Mouse (Mus musculus) right cerebral cortex, adult 18-20 months (tissue): ENCODE results near the gene Srrd.

ENCODE experiments used
- DNase-seq: peaks from one replicate; pipeline ENCODE4 v3.0.0; 2022; ENCODE audit warnings: mixed read lengths

Gene Srrd

DNA sequence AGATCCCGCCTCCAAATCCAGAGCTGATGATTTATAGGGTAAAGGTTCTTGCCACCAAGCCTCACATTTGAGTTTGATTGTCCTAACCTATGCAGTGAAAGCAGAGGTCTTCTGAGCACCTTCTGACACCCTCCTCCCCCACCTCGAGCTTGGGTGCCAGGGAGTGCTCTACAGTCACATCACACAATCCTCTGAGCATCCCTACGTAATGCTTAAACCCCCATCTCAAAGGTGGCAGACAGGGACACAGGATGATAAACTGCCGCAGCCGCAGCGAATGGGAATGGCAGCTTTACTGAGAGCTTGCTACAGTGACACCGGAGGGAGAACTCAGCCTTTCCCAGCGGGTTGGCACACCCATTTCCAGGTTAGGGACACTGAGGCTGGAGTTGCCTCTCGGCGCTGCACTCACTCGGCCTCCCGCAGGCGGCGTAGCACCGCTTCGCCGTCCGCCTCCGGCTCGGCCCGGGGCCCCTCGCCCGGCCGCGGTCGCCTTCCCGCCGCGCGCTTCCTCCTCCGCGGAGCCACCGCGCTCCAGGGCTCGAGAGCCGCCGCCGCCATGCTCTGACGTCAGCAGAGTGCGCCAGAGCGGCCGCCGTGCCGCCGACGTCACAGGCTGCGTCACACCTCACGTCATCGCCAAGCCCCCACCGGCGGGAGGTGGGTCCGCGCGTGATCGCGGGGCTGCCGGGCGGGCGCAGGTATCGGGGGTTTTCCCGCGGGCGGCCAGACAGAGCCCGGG, at the start of gene Srrd, which contains the start of gene Hps4:
Gene Srrd, minus strand, starts transcription at position 578 of the 742 bp plus-strand sequence.
Gene Hps4, plus strand, starts transcription at position 621 of the 742 bp plus-strand sequence.
- peak; percentile 92 for DNase-seq

GRCm38 (mm10) chr5:112391676-112392323, 49.0 kb upstream of the Srrd start:
- no peak for DNase-seq

GRCm38 (mm10) chr5:112391002-112391401, 48.2 kb upstream of the Srrd start:
- no peak for DNase-seq

GRCm38 (mm10) chr5:112389352-112389751, 46.5 kb upstream of the Srrd start:
- DNase-seq: peak; percentile 67

- no peak for DNase-seq
These were observed 43.1 kb upstream of the Srrd start for GRCm38 (mm10) chr5:112385973-112386372.

- DNase-seq: no peak
These were observed 42.1 kb upstream of the Srrd start for GRCm38 (mm10) chr5:112384805-112385472.

DNA sequence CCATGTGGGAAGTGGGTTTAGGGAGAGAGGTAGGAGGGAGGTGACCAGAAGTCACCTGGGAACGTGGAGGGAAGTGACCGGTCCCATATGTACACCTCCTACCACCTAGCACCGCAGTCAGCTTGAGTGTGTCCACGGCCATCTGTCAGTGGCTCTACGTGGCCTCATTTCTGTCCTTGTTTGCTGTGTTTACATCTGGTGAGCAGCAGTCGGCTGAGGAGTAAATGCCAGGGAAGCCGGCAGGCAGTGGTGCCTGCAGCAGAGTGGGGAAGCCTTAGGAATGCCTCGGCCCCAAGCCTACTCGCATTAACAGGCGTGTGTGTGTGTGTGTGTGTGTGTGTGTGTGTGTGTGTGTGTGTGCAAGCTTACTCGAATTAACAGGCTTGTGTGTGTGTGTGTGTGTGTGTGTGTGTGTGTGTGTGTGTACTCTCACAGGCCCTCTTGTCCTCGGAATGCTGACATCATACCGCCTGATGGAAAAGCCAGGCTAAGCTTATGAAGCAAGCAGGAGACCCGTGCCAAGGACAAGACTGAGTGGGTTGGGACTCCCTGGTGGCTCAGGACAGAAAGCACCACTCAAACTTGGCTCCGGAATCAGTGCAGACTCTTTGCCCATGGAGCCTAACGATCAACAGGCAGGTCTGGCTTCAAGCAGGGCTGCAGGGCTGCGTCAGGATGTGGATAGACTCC, 39.9 kb upstream of the Srrd start:
- peak; percentile 69 for DNase-seq

DNA sequence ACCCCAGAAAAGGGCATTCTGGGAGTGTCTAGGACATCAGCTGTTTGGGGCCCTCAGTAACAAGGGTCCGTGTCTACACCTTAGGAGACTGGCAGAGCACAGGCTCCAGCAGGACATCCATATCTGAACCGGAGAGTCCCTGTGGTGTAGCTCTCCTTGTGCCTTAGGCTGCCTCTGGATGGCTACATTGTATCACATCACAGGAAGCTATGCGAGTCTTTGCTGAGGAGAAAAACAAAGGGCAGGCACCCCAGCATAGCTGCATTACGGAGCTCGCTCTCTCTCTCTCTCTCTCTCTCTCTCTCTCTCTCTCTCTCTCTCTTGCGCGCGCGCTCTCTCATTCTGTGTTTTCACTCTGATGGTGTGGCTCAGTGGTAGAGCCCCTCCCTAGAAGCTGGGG, 39.2 kb upstream of the Srrd start:
- DNase-seq: no peak

DNA sequence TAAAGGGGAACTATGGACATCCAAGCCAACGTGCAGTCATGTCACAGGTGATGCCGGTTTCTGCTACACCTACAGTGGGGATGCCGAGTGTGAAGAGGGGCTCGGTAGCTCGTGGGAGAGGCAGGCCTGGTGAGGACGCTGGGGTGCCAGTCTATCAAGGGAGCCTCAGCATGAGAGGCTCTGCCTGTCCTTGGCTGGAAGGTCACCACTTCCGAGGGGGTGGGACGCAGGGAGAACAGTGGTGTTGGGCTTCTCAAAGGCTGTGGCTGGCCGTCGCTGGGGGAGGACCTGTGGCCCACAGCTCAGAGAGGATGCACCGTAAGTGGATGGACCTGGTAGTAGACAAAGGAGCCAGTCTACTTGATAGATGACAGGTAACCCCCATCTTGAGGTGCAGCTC, 38.3 kb upstream of the Srrd start:
- no peak for DNase-seq

DNA sequence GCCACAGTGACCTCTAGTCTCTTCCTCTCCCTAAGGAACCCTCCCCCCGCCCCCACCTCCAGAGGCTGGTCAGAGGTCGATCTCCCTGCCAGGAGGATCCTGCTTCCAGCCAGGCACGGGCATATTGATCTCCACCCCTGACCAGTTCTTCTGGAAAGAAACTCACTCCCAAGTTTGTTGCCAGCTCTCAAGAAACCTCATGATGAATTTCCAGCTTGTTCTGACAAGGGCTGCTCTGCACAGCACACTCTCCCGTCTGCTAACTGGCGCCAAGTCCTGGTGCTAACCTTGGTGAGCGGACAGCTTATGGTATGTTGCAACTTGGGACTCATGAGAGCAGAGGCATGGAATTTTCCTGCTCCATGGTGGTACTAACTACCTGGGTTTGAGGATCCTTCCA, 35.9 kb upstream of the Srrd start:
- no peak for DNase-seq

DNA sequence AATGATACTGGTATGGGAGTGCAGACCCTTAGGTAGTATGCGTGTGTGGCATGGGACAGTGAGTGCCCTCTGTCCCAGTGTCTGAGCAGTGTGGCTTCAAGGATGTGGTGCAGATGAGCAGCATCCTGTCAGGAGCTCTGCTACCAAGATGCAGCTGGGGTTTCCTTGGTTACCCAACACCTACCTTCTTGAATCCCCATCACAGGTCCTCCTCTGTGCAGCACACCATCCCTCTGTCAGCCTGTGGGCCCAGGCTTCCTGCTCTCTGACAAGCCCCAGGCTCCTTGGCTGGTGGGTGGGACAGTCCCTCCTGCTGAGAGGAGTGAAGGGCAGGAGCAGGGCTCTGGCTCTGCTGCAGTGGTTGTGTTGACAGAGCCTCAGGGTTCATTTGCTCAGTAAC, 34.5 kb upstream of the Srrd start:
- DNase-seq: peak; percentile 60

- DNase-seq: no peak
These were observed 33.3 kb upstream of the Srrd start for GRCm38 (mm10) chr5:112376111-112376510.

DNA sequence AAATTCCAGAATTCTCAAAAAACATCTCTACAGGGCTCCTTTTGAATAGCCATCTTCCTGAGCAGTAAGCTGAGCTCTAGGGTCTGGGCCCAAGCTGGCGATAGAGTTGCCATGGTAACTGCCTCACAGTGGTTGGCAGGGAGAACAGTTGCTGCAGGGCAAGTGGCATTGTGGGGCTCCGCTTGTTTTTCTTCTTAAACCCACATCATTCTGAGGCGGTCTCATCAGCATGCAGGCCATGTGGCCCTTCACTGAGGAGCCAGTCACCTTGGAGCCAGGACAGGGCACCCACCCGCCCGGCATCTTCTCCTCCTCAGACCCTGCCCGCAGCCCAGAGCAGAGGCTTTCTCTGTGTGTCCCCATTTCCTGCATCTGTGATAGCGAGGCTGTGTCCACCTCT, 29.1 kb upstream of the Srrd start:
- DNase-seq: peak; percentile 86

GRCm38 (mm10) chr5:112370236-112370813, 27.5 kb upstream of the Srrd start:
- DNase-seq: no peak

DNA sequence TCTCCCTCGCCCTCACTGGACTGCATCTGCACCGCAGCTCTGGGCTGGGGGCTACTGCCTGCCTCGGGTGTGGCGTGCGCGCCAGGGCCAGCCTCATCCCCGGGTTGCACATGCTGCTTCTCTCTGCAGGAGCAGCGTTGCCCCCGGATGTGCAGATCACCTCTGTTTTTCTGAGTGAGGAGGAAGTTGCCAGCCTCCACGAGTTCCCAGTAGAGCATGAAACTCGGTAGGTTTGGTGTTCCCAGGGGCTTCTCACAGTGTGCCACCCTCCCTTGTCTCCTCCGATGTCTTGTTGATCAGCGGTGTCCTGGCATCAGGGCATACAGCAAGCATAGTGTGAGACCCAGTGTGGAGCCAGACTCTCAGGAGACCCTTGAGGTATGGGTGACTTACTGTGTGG, 26.5 kb upstream of the Srrd start:
- no peak for DNase-seq

GRCm38 (mm10) chr5:112368666-112369065, 25.8 kb upstream of the Srrd start:
- DNase-seq: no peak

DNA sequence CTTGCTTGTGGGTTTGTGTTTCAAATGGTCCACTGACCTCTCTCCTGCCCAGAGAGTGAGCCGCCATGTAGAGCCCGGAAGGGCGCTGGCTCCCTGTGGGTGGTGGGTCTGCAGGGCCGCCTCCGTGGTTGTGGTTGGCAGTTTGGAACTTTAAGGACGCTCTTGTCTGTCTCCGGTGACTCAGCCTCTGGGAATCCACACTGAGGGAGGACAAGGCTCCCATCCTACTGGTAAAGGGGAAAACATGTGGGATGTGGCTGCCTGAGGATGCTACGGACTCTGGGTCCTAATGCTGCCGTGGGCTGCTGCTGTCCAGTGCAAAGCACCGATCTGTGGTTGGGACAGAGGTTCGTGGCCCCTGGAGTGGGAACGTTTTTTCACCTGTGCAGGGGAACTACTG, 25.1 kb upstream of the Srrd start:
- DNase-seq: peak; percentile 62

GRCm38 (mm10) chr5:112367338-112367737, 24.5 kb upstream of the Srrd start:
- DNase-seq: no peak

DNA sequence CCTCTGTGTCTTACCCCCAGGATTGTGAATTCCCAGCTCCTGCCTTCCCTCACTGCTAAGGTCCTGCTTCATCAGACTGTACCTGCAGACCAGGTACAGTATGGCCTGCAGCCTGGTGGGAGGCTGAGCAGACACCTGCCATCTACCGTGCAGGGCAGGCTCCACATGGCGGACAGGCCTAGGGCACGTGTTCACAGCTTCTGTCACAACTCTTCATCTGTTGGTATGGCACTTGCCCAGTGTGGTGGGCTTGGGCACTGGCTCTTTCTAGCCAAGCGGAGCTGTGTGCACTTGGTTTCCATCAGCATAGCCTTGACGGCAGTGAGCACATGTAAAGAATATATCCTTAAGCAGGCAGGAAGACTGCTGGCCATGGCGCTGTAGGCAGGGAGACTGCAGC, 24.0 kb upstream of the Srrd start:
- no peak for DNase-seq

- DNase-seq: no peak
These were observed 21.5 kb upstream of the Srrd start for GRCm38 (mm10) chr5:112364184-112364797.

GRCm38 (mm10) chr5:112360077-112360476, 17.2 kb upstream of the Srrd start:
- DNase-seq: no peak

- DNase-seq: no peak
These were observed 16.7 kb upstream of the Srrd start for GRCm38 (mm10) chr5:112359520-112359919.
